Mouse (Mus musculus): ENCODE measurements around the gene Retnla. TPM values are rescaled to one million over a fixed set of nuclear protein-coding genes. Genes with fewer than 3 reads are reported as not detected.

The Retnla gene
- under 1 TPM in 1 of 2 experiments, not detected in 1; 0.97 TPM for total RNA-seq (2023)

GRCm38 (mm10) chr16:48842266-48842665 is at the start of gene Retnla:
Gene Retnla, plus strand, starts transcription at chr16:48842551.

GRCm38 (mm10) chr16:48816695-48817094 is 25.7 kb upstream of the Retnla start, which contains the start of gene Retnlb:
Gene Retnlb, plus strand, starts transcription at chr16:48816856.

GRCm38 (mm10) chr16:48872321-48872720 is 30.0 kb downstream of the Retnla start, which contains the start of gene Retnlg:
Gene Retnlg, plus strand, starts transcription at chr16:48872621.

Other genes with a start within 250 kb of the Retnla start
- gene Trat1, start 70.5 kb upstream of the Retnla start, total RNA-seq (2023): under 1 TPM; 0.10 to 0.15 TPM
- not detected for gene Retnlb, start 25.7 kb upstream of the Retnla start, total RNA-seq (2023)
- 1 to 10 TPM; 2.5 to 2.6 TPM for gene Retnlg, start 30.1 kb downstream of the Retnla start, total RNA-seq (2023)
- gene Dzip3, start 151.6 kb downstream of the Retnla start, total RNA-seq (2023): 1 to 10 TPM; 6.3 to 7.1 TPM
- 1 to 10 TPM; 1.5 to 3.2 TPM for gene Cip2a, start 151.6 kb downstream of the Retnla start, total RNA-seq (2023)
- gene Myh15, start 214.9 kb downstream of the Retnla start, total RNA-seq (2023): under 1 TPM; 0.08 to 0.12 TPM